Mouse (Mus musculus): Measurements from ENCODE around the gene Gan.

Gan gene

GRCm38 (mm10) chr8:117158135-117158761 lies at the start of gene Gan:
Gene Gan, plus strand, starts transcription at chr8:117158135.
- DNase-seq (ENCODE audit: low spot score in 2 of 2), result peak; percentile 30 to 45

DNA sequence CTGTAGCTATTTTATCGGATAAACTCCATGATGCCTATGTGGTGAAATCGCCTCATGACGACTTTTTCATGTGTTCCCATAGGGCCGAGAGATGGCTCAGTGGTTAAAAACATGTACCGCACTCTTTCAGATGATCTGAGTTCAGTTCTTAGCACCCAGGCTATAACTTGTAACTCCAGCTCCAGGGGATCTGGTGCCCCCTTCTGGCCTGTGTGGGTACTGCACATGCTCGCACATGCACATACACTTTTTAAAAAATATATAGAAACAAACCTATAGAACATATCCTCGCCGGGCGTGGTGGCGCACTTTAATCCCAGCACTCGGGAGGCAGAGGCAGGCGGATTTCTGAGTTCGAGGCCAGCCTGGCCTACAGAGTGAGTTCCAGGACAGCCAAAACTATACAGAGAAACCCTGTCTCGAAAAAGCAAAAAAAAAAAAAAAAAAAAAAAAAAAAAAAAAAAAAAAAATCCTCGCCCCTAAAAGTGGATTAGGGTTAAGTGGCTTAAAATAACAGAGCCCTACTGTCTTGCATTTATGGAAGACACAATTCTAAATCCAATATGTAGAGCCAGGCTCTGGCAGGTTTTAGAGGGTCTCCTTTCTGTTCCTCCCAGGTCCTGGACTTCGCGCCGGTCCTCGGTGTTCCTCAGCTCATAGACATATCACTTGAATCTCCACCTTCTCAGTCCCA lies 48.8 kb upstream of the Gan start:
- no peak for DNase-seq (ENCODE audit: low spot score in 2 of 2)

DNA sequence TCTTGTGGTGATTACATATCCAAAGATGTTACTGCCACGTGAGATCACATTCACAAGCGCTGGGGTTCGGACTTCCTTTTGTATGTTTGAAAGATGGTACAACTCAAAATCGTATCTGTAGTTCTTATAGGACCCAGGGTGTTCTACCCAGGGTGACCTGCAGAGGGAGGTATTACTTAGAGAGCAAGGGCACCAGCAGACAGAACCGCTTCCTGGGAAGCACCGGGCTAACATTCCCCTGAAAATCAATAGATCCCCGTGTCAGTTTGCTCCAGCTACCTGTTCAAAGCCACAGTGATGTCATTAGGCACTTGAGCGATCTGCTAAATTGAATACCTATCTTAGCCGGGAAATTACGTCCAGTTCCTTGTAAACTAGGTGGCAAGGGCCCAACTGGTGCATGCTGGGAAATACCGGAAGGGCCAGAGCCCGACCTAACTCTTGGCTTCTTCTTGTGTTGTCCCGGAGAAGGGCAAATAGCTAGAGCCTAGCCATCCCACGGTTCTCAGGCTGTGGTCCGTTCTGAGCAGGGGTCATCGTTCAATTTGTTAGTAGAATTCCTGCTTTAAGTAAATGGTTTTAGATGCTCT lies 48.0 kb upstream of the Gan start:
- DNase-seq (ENCODE audit: low spot score in 2 of 2), result peak; percentile 42 to 66

- peak; percentile 30 to 39 for DNase-seq (ENCODE audit: low spot score in 2 of 2)
Observed at GRCm38 (mm10) chr8:117111641-117112040, 46.3 kb upstream of the Gan start.

DNA sequence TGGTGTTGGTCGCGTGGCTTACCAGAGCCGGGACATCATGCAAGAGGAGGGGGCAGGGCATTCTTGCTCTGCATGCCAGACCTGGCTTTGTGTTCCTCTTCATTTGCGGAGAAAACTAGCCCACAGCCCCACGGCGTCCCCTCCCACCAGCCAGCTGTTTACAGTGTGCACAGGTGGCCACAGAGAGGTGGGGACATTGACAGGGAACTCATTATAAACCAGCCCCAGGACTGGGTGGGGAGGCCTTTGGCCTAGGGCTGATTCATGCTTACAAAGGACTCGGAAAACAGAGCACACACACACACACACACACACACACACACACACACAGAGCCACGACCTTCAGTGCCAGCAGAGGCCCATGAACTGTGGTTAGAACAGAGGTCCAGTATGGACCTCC lies 45.7 kb upstream of the Gan start:
- peak; percentile 46 to 71 for DNase-seq (ENCODE audit: low spot score in 2 of 2)

DNA sequence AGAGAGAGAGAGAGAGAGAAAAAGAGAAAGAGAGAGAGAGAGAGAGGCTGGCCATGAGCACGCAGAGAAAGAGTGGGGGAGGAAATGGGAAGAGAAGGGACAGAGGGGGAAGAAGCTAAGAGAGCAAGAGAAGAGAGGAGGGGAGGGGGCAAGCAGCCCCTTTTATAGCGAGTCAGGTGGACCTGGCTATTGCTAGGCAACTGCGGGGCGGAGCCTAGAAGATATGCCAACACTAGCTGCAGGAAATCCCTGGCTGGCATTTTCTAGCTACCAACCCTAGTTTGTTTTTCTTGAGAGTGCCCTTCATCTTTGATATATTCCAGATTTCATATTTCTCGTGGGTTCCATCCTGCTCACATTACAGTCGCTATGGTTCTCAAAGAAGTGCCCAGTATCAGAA lies 42.8 kb upstream of the Gan start:
- no peak for DNase-seq (ENCODE audit: low spot score in 2 of 2)

DNA sequence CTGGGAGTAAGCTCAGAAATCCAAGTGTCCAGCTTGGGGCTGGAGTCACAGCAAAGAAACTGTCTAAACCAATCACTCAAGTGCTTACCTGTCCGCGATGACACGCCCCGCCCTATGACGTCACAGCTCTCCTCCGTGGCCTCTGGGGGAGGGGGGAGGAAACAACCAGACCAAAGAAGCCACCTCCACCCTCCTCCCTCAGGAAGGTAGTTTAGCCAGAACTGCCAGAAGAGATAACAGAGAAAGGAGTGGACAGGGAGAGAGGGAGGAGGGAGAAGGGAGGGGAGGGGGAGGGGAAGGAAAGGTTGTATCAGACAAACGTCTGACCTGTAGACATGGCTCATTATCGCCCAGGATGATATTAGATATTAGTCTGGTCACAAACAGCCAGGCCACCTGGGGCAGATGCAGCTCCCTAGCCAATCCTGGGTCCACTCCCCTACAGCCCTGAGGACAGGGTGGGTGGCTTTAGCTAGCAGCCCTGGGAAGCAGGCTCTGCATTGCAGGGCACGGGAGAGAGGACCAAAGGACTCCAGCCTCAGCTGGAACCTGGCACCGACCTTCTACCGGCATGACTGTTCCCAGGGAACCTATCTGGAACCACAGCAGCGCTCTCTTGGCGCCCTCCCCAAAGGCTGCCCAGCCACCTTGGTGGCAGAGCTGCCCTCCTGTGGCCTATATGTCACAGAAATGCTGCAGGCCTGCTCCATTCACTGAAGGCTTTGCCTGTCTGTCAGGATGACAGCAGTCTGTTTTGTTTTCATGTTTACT lies 42.1 kb upstream of the Gan start:
- peak; percentile 71 to 78 for DNase-seq (ENCODE audit: low spot score in 2 of 2)

GRCm38 (mm10) chr8:117116534-117116933 lies 41.4 kb upstream of the Gan start:
- no peak for DNase-seq (ENCODE audit: low spot score in 2 of 2)

GRCm38 (mm10) chr8:117118409-117118808 lies 39.5 kb upstream of the Gan start:
- no peak for DNase-seq (ENCODE audit: low spot score in 2 of 2)

DNA sequence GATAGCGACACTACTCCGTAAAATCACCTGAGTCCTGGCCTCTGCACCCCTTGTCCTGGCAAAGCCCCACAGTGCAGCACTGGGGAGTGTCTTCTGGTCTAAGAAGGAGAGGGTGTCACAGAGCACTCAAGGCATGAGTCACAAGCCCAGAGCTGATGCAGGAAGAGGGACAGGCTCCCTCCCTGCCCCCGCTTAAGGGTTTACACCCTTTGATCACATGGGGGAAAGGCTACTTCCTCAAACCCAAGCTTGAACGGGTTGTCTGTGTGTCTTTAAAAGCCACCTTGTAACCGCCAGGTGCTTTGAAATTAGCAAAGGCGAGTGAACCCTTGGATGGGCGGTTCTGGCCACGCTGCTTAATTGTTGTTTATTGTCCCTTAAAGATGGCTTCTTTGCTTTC lies 36.7 kb upstream of the Gan start:
- DNase-seq (ENCODE audit: low spot score in 2 of 2), result peak in 1 of 2 experiments; percentile 63

GRCm38 (mm10) chr8:117123850-117124633 lies 33.9 kb upstream of the Gan start:
- peak; percentile 65 to 83 for DNase-seq (ENCODE audit: low spot score in 2 of 2)

DNA sequence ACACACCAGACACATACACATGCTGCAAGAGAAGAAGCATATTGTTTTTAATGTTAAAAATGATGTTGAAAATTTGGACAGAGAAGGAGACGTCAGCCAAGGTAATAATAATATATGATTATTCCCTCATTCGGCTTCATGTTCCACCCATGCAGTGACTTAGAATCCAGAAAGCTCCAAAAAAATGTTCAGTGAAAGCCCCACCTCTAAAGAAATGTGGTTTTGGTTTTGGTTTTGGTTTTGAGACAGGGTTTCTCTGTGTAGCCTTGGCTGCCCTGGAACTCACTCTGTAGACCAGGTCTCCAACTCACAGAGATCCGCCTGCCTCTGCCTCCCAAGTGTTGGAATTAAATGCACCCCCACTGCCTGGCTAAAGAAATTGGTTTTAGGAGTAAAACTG lies 32.1 kb upstream of the Gan start:
- no peak for DNase-seq (ENCODE audit: low spot score in 2 of 2)

GRCm38 (mm10) chr8:117126411-117126810 lies 31.5 kb upstream of the Gan start:
- no peak for DNase-seq (ENCODE audit: low spot score in 2 of 2)

GRCm38 (mm10) chr8:117127063-117127462 lies 30.9 kb upstream of the Gan start:
- no peak for DNase-seq (ENCODE audit: low spot score in 2 of 2)

DNA sequence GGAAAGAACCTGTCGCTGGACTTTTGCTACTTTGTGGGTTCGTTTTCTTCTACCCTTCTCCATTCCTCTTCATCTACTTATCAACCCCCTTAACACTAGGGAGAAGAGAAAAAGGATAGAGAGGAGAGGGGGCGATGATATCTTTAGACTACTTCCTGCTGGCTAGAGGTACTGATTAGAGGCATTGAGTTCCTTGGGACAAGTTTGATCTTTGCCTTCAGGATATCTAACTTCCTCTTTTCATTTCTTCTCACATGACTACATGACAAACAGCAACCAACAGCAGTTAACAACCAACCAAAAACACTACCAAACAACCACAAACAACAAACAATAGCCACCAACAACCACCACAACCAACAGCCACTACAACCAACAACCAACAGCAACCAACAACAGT lies 24.2 kb upstream of the Gan start:
- DNase-seq (ENCODE audit: low spot score in 2 of 2), result no peak

DNA sequence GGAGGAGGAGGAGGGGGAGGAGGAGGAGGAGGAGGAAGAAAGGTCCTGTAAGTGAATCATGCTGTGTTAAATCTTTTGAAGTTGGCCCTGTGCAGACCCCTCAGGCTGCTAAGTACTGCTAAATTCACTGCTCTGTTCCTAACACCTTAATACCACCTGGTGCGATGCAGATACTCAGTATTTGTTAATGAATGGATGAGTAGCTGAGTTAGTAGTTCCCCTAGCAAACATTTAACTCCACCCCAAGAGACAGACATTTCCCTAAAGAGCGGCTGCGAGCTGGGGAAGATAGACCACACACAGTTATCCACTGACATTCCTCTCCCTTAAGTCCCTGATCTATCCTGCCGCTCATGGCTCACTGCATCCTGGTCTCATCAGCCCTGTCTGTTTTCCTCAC lies 21.6 kb upstream of the Gan start:
- DNase-seq (ENCODE audit: low spot score in 2 of 2), result no peak

DNA sequence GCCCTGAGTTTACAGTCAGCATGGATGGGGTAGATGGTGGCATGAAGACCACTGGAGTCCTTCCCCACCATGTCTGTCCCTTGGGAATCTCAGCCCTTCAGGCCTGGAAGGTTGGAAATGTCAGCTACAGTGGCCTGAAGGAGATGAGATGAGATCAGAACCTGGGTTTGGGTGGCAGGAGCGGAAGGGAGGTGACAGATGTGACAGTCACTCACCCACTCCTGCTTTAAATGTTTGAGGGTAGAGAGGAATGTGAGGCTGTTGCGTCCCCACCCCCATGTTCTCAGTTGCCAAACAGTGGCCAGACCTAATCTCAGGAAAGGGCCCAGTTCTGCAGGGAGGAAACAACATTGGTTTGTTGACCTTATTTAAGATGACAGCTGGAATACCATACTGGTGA lies 21.2 kb upstream of the Gan start:
- no peak for DNase-seq (ENCODE audit: low spot score in 2 of 2)

GRCm38 (mm10) chr8:117137357-117137756 lies 20.6 kb upstream of the Gan start:
- no peak for DNase-seq (ENCODE audit: low spot score in 2 of 2)

GRCm38 (mm10) chr8:117148520-117148919 lies 9.4 kb upstream of the Gan start:
- DNase-seq (ENCODE audit: low spot score in 2 of 2), result no peak

DNA sequence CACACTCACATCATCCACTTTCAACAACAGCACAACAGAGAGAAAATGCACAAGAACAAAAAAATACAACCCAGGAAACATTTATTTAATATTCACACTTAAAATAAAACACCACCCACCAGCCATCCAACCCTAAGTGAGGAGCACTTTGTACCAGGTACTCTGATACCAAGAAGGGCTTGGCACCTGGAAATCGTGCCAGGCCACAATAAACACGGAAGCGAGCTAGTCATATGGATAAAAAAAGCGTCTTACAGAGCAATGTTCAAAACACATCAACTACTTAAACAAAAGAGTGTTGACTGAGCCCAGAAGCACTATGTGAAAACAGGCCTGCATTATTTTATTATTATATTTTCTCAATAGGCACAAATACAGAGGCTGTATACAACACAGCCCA lies 1.8 kb upstream of the Gan start:
- DNase-seq (ENCODE audit: low spot score in 2 of 2), result no peak

GRCm38 (mm10) chr8:117156866-117157768 lies 818 bp upstream of the Gan start:
- DNase-seq (ENCODE audit: low spot score in 2 of 2), result no peak

All from urinary bladder, adult 18-20 months (tissue).